Mouse (Mus musculus) spleen, postnatal 10 days (tissue): ENCODE results near the gene Foxp1.

Source experiments
- DNase-seq, 2 experiments: peaks; one replicate each; pipeline ENCODE4 v3.0.0; 2021 to 2022; ENCODE audit warnings: low spot score in 2 of 2

Gene Foxp1

GRCm38 (mm10) chr6:99359036-99359698 lies 163.4 kb downstream of the Foxp1 start:
- DNase-seq = no peak

GRCm38 (mm10) chr6:99357931-99358330 lies 164.6 kb downstream of the Foxp1 start:
- no peak for DNase-seq

- no peak for DNase-seq
Measured at GRCm38 (mm10) chr6:99354338-99354737, 168.2 kb downstream of the Foxp1 start.

GRCm38 (mm10) chr6:99353441-99353840 lies 169.1 kb downstream of the Foxp1 start:
- no peak for DNase-seq

GRCm38 (mm10) chr6:99350566-99350965 lies 172.0 kb downstream of the Foxp1 start:
- no peak for DNase-seq

- no peak for DNase-seq
Measured at GRCm38 (mm10) chr6:99350156-99350555, 172.4 kb downstream of the Foxp1 start.

GRCm38 (mm10) chr6:99347836-99348235 lies 174.7 kb downstream of the Foxp1 start:
- DNase-seq = no peak

GRCm38 (mm10) chr6:99344966-99345365 lies 177.6 kb downstream of the Foxp1 start:
- DNase-seq = no peak

GRCm38 (mm10) chr6:99344357-99344756 lies 178.2 kb downstream of the Foxp1 start:
- no peak for DNase-seq

GRCm38 (mm10) chr6:99343815-99344214 lies 178.7 kb downstream of the Foxp1 start:
- no peak for DNase-seq

GRCm38 (mm10) chr6:99342416-99342815 lies 180.1 kb downstream of the Foxp1 start:
- no peak for DNase-seq

GRCm38 (mm10) chr6:99340902-99341301 lies 181.6 kb downstream of the Foxp1 start:
- no peak for DNase-seq

- DNase-seq = no peak
Measured at GRCm38 (mm10) chr6:99339986-99340721, 182.4 kb downstream of the Foxp1 start.

GRCm38 (mm10) chr6:99339343-99339620 lies 183.2 kb downstream of the Foxp1 start:
- no peak for DNase-seq

GRCm38 (mm10) chr6:99338593-99339342 lies 183.8 kb downstream of the Foxp1 start:
- DNase-seq = no peak

GRCm38 (mm10) chr6:99338174-99338573 lies 184.3 kb downstream of the Foxp1 start:
- DNase-seq = no peak

GRCm38 (mm10) chr6:99337575-99337974 lies 184.9 kb downstream of the Foxp1 start:
- DNase-seq = no peak

- no peak for DNase-seq
Measured at GRCm38 (mm10) chr6:99336191-99336590, 186.3 kb downstream of the Foxp1 start.

GRCm38 (mm10) chr6:99335174-99335830 lies 187.2 kb downstream of the Foxp1 start:
- no peak for DNase-seq

GRCm38 (mm10) chr6:99334255-99334654 lies 188.3 kb downstream of the Foxp1 start:
- no peak for DNase-seq

GRCm38 (mm10) chr6:99333127-99333526 lies 189.4 kb downstream of the Foxp1 start:
- DNase-seq = no peak

- DNase-seq = no peak
Measured at GRCm38 (mm10) chr6:99330169-99330568, 192.4 kb downstream of the Foxp1 start.
